Mouse (Mus musculus) liver, postnatal 0 days (tissue): ENCODE results near the gene Armc6.

Experiments
- CTCF ChIP-seq: sonication (generic); IDR thresholded peaks from 2 replicates; pipeline ENCODE4 v1.5.1; 2016; ENCODE audit warnings: antibody characterized with exemption, low read depth
- EP300 ChIP-seq: IDR thresholded peaks from 2 replicates; pipeline ENCODE4 v1.6.1; 2016; ENCODE audit warnings: antibody characterized with exemption, low read depth, mild to moderate bottlenecking

DNA sequence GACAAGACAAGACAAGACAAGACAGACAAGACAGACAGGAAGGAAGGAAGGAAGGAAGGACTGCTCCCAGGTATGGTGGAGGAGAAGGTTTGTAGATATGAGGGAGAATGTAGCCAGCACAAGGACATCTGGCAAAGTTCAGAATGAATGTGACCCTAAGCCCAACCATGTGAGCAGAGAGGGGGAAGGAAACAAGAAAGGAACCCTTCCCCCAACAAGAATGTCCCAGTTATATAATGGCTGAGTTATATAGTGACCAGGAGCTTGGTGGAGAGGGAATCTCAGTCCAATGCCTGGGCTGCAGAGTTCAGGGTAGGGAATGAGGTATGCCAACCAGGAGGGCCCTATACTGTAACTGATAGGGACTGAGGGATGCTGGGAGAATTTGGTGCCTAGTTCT lies 16.8 kb downstream of the Armc6 start:
- TF ChIP-seq CTCF (no peak), EP300 (no peak)
